Comparison of ENCODE assay signal across 8 mouse cellular contexts in genomic region chr13:58400576-58400975, GRCm38 (mm10). TPM values are rescaled to one million over a fixed set of nuclear protein-coding genes. Genes with fewer than 3 reads are reported as not detected.
A peak's percentile ranks its signal among the peaks of the same experiment; 100 is the strongest.
DNase-seq lines count a peak whose midpoint lies in the region; ATAC-seq and TF ChIP-seq lines count a peak whose summit lies in the region.

No protein-coding gene starts in this region.

- H3K27me3 ChIP-seq in heart, embryonic 12.5 days (replicated peaks): no peaks in the 10 kb centered on the region
- H3K27me3 ChIP-seq in G1E (ENCODE audit: insufficient read depth, low read length): no peaks in the 10 kb centered on the region
- no peaks in the 10 kb centered on the region for H3K27me3 ChIP-seq in hindbrain, embryonic 11.5 days (ENCODE audit: control insufficient read depth, insufficient read depth, low read length)
- H3K27me3 ChIP-seq in midbrain, embryonic 13.5 days: no peaks in the 10 kb centered on the region

- H3K9ac ChIP-seq in heart, embryonic 12.5 days: peak overlapping the region; percentile 98
- peak overlapping the region; percentile 100 for H3K9ac ChIP-seq in hindbrain, embryonic 11.5 days (ENCODE audit: low read depth, low read length)
- H3K9ac ChIP-seq in midbrain, embryonic 13.5 days (replicated peaks): peak overlapping the region; percentile 100

- no peaks in the 10 kb centered on the region for H3K9me3 ChIP-seq in heart, embryonic 12.5 days (replicated peaks)
- H3K9me3 ChIP-seq in G1E (replicated peaks): no peaks in the 10 kb centered on the region
- no peaks in the 10 kb centered on the region for H3K9me3 ChIP-seq in hindbrain, embryonic 11.5 days (ENCODE audit: control insufficient read depth, low read length)
- H3K9me3 ChIP-seq in midbrain, embryonic 13.5 days: no peaks in the 10 kb centered on the region

- peak overlapping the region; percentile 80 for H3K4me2 ChIP-seq in heart, embryonic 12.5 days
- H3K4me2 ChIP-seq in hindbrain, embryonic 11.5 days (replicated peaks; ENCODE audit: low read depth, low read length): peak overlapping the region; percentile 64
- H3K4me2 ChIP-seq in midbrain, embryonic 13.5 days (replicated peaks): peak overlapping the region; percentile 85

- no peak for TF ChIP-seq CTCF in G1E (IDR thresholded peaks at IDR 0.05; ENCODE audit: low read depth, low read length)

- peaks cover 24% of the 10 kb centered on the region for H3K36me3 ChIP-seq in heart, embryonic 12.5 days
- peaks cover 43% of the 10 kb centered on the region for H3K36me3 ChIP-seq in G1E (replicated peaks)
- peaks cover 8% of the 10 kb centered on the region for H3K36me3 ChIP-seq in hindbrain, embryonic 11.5 days (ENCODE audit: control insufficient read depth, insufficient read depth, low read length)
- peaks cover 21% of the 10 kb centered on the region for H3K36me3 ChIP-seq in midbrain, embryonic 13.5 days

- H3K27ac ChIP-seq in heart, embryonic 12.5 days (ENCODE audit: poor library complexity, severe bottlenecking): peak overlapping the region; percentile 96; the same call in 1 of the 2 replicates
- H3K27ac ChIP-seq in hindbrain, embryonic 11.5 days (ENCODE audit: low read depth, low read length): no peak overlapping the region
- H3K27ac ChIP-seq in midbrain, embryonic 13.5 days: no peak overlapping the region

- peak overlapping the region; percentile 79 for H3K4me3 ChIP-seq in heart, embryonic 12.5 days
- peak overlapping the region; percentile 93 for H3K4me3 ChIP-seq in G1E (ENCODE audit: low read depth, low read length)
- peak overlapping the region; percentile 82 for H3K4me3 ChIP-seq in hindbrain, embryonic 11.5 days (ENCODE audit: low read depth, low read length)
- H3K4me3 ChIP-seq in midbrain, embryonic 13.5 days (replicated peaks): peak overlapping the region; percentile 78

- no peak for DNase-seq in heart, postnatal 14 days
- peak; percentile 41 for DNase-seq in G1E (ENCODE audit: low spot score)
- DNase-seq in hindbrain, embryonic 11.5 days (ENCODE audit: low spot score): peak; percentile 46
- DNase-seq in testis, postnatal 14 days (ENCODE audit: low spot score): no peak
- no peak for DNase-seq in gastrocnemius, postnatal 10 days
- no peak for DNase-seq in kidney, adult 9 months

- WGBS in heart, embryonic 12.5 days: 1% methylated on average over 11 of the region's 11 CpGs
- WGBS in hindbrain, embryonic 11.5 days: 1% methylated on average over 11 of the region's 11 CpGs
- 1% methylated on average over 11 of the region's 11 CpGs for WGBS in midbrain, embryonic 13.5 days

- ATAC-seq in heart, embryonic 12.5 days (ENCODE audit: insufficient number of reproducible peaks, low FRiP score): no peak
- no peak for ATAC-seq in G1E (ENCODE audit: extremely low read depth, insufficient number of reproducible peaks, low FRiP score, poor library complexity, severe bottlenecking)
- no peak for ATAC-seq in hindbrain, embryonic 11.5 days (ENCODE audit: low FRiP score)
- no peak for ATAC-seq in midbrain, embryonic 13.5 days

- peaks cover 6% of the 10 kb centered on the region; the same call in 1 of the 2 replicates for H3K4me1 ChIP-seq in heart, embryonic 12.5 days (replicated peaks)
- H3K4me1 ChIP-seq in G1E (ENCODE audit: insufficient read depth, low read depth, low read length): peaks cover 23% of the 10 kb centered on the region
- no peaks in the 10 kb centered on the region for H3K4me1 ChIP-seq in hindbrain, embryonic 11.5 days (replicated peaks; ENCODE audit: control insufficient read depth, insufficient read depth, low read length)
- H3K4me1 ChIP-seq in midbrain, embryonic 13.5 days (replicated peaks): peaks cover 12% of the 10 kb centered on the region

- intact Hi-C loops in heart, postnatal 14 days (cut with DNase I): loop anchor here (5.0 kb wide), 1 partner anchor 142 kb away; no protein-coding TSS in a partner anchor

RNA-seq across cellular contexts. Expression of gene Rmi1, which starts 1.5 kb away (rescaled TPM):
- 20.7 and 23.1 TPM in 2 replicates for polyA plus RNA-seq in heart, embryonic 12.5 days (2016; fragmentation: Nextera tagmentation; extraction: Ambion mirVana)
- 1 to 10 TPM; 9.5 to 9.6 TPM for total RNA-seq in heart, postnatal 14 days (2021)
- total RNA-seq in G1E (2014; fragmentation: Nextera tagmentation) (161 and 170 TPM in 2 replicates), G1E (2017) (74.5 and 95.0 TPM in 2 replicates)
- 29.8 and 31.4 TPM in 2 replicates for polyA plus RNA-seq in G1E (2012)
- 31.5 and 34.4 TPM in 2 replicates for polyA plus RNA-seq in hindbrain, embryonic 11.5 days (2014; fragmentation: Nextera tagmentation; extraction: Ambion mirVana)
- 23.4 and 26.0 TPM in 2 replicates for polyA plus RNA-seq in midbrain, embryonic 13.5 days (2015; fragmentation: Nextera tagmentation; extraction: Ambion mirVana)
- 1 to 10 TPM; 6.5 to 7.8 TPM for total RNA-seq in gastrocnemius, postnatal 10 days (2021)

RNA-seq across cellular contexts. Expression of gene Hnrnpk, which starts 2.6 kb away (rescaled TPM):
- 1,144 and 1,169 TPM in 2 replicates for polyA plus RNA-seq in heart, embryonic 12.5 days (2016; fragmentation: Nextera tagmentation; extraction: Ambion mirVana)
- total RNA-seq in heart, postnatal 14 days (2021): 100 to 1,000 TPM; 547 to 571 TPM
- total RNA-seq in G1E (2014; fragmentation: Nextera tagmentation) (1,619 and 1,730 TPM in 2 replicates), G1E (2017) (2,025 and 2,332 TPM in 2 replicates)
- 837 and 1,008 TPM in 2 replicates for polyA plus RNA-seq in G1E (2012)
- 2,191 and 2,423 TPM in 2 replicates for polyA plus RNA-seq in hindbrain, embryonic 11.5 days (2014; fragmentation: Nextera tagmentation; extraction: Ambion mirVana)
- polyA plus RNA-seq in midbrain, embryonic 13.5 days (2015; fragmentation: Nextera tagmentation; extraction: Ambion mirVana): 1,943 and 2,055 TPM in 2 replicates
- total RNA-seq in gastrocnemius, postnatal 10 days (2021): 100 to 1,000 TPM; 504 to 564 TPM

RNA-seq across cellular contexts. Expression of gene 2210016F16Rik, which starts 15.6 kb away (rescaled TPM):
- polyA plus RNA-seq in heart, embryonic 12.5 days (2016; fragmentation: Nextera tagmentation; extraction: Ambion mirVana): 27.9 and 30.5 TPM in 2 replicates
- 10 to 100 TPM; 12.7 to 13.7 TPM for total RNA-seq in heart, postnatal 14 days (2021)
- total RNA-seq in G1E (2014; fragmentation: Nextera tagmentation): 17.1 and 21.5 TPM in 2 replicates
- 19.3 and 22.8 TPM in 2 replicates for total RNA-seq in G1E (2017)
- 12.7 and 18.1 TPM in 2 replicates for polyA plus RNA-seq in G1E (2012)
- 30.5 and 31.6 TPM in 2 replicates for polyA plus RNA-seq in hindbrain, embryonic 11.5 days (2014; fragmentation: Nextera tagmentation; extraction: Ambion mirVana)
- polyA plus RNA-seq in midbrain, embryonic 13.5 days (2015; fragmentation: Nextera tagmentation; extraction: Ambion mirVana): 23.6 and 24.0 TPM in 2 replicates
- total RNA-seq in gastrocnemius, postnatal 10 days (2021): 10 to 100 TPM; 11.5 to 11.9 TPM

RNA-seq across cellular contexts. Expression of gene Kif27, which starts 41.7 kb away (rescaled TPM):
- polyA plus RNA-seq in heart, embryonic 12.5 days (2016; fragmentation: Nextera tagmentation; extraction: Ambion mirVana): 0.40 and 0.41 TPM in 2 replicates
- under 1 TPM; 0.10 to 0.24 TPM for total RNA-seq in heart, postnatal 14 days (2021)
- not detected in 2 replicates for total RNA-seq in G1E (2014; fragmentation: Nextera tagmentation)
- total RNA-seq in G1E (2017): 0.05 and 0.06 TPM in 2 replicates
- not detected in 2 replicates for polyA plus RNA-seq in G1E (2012)
- 1.4 and 2.5 TPM in 2 replicates for polyA plus RNA-seq in hindbrain, embryonic 11.5 days (2014; fragmentation: Nextera tagmentation; extraction: Ambion mirVana)
- 1.2 and 1.4 TPM in 2 replicates for polyA plus RNA-seq in midbrain, embryonic 13.5 days (2015; fragmentation: Nextera tagmentation; extraction: Ambion mirVana)
- under 1 TPM; 0.33 to 0.34 TPM for total RNA-seq in gastrocnemius, postnatal 10 days (2021)

Comparison
In these comparisons a context has a peak if more than half of its experiments do, and no peak if none do; other contexts are left out.
1. DNase-seq: peak in G1E (single experiment) and hindbrain, embryonic 11.5 days (single experiment); none in heart, postnatal 14 days (0 of 2), testis, postnatal 14 days (single experiment), gastrocnemius, postnatal 10 days (single experiment) and kidney, adult 9 months (single experiment).
2. Peak in every context shown above with its lines, with median percentiles within 50 percentile points of each other: H3K4me2 ChIP-seq, H3K4me3 ChIP-seq and H3K9ac ChIP-seq.